Mouse (Mus musculus) thymus, adult 2 months (tissue): ENCODE measurements around the gene Rcc2.

Source experiments
- CTCF ChIP-seq: fragments of 200-500 bp; IDR thresholded peaks from 2 replicates; pipeline ENCODE4 v1.5.1; 2012; ENCODE audit warnings: mild to moderate bottlenecking, control low read depth, low read length, moderate library complexity, borderline replicate concordance; ENCODE audit not compliant: control insufficient read depth, poor library complexity, insufficient read depth; ENCODE audit errors: extremely low read depth
- POLR2A ChIP-seq: fragments of 200-500 bp; IDR thresholded peaks from 2 replicates; pipeline ENCODE4 v1.6.1; 2012; ENCODE audit warnings: mild to moderate bottlenecking, low read length, control low read depth, moderate library complexity; ENCODE audit not compliant: control insufficient read depth, poor library complexity, insufficient read depth; ENCODE audit errors: extremely low read depth

- no peak for TF ChIP-seq CTCF
- no peak for TF ChIP-seq POLR2A
Measured at GRCm38 (mm10) chr4:140683608-140684007, 16.7 kb upstream of the Rcc2 start.
